Mouse (Mus musculus): ENCODE data around the gene Tpx2. TPM values are rescaled to one million over a fixed set of nuclear protein-coding genes. Genes with fewer than 3 reads are reported as not detected.
A peak's percentile ranks its signal among the peaks of the same experiment; 100 is the strongest.

Gene Tpx2
- polyA plus RNA-seq, 1 experiment from 2014 or later = 57.7 TPM

DNA sequence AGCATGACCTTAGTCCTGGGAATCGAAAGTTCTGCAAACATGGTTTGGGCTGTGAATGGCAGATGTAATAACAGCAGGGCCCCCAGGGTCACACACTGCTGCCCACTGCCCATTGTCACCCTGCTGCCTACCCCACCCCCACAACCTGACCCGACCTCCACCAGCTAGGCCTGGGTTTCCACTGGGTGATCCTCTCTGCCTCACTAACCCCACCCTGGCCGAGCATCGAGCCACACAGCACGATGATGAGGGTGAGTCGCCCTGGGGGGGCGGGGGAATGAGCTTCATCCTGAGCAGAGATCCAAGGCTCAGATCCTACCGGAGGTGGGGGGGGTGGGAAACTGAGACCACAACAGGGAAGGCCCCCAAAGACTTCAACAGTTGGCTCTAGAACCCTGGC lies 76.4 kb downstream of the Tpx2 start:
- 45% methylated on average over 8 of the region's 8 CpGs for WGBS (ENCODE audit: insufficient replicate concordance)
- H3K4me2 ChIP-seq (ENCODE audit: low read depth, low read length) = no peak overlapping the region

DNA sequence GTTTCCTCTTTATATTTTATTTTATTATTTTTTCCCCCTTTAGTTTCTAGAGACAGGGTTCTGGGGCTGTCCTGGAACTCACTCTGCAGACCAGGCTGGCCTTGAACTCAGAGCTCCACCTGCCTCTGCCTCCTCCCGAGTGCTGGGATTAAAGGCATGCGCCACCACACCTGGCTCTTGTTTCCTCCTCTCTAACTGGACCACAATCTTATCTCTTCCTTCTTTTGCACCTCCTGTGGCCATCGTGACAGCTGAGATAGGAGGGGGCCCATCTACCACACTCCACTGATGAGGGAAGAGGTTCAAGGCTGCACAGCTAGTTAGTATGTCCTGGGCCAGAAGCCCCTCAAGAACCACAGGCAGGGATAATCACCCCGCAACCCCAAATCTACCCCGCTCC lies 76.8 kb downstream of the Tpx2 start:
- Histone ChIP-seq H3K27ac (ENCODE audit: low read length) (no peak overlapping the region), H3K9ac (ENCODE audit: low read depth, low read length) (no peak overlapping the region), H3K4me1 (ENCODE audit: control insufficient read depth, low read depth, low read length) (no peaks in the 10 kb centered on the region), H3K36me3 (ENCODE audit: control insufficient read depth, insufficient read depth) (no peaks in the 10 kb centered on the region), H3K4me3 (ENCODE audit: low read depth, low read length) (no peak overlapping the region), H3K9me3 (replicated peaks; ENCODE audit: control insufficient read depth, low read length) (no peaks in the 10 kb centered on the region), H3K4me2 (ENCODE audit: low read depth, low read length) (no peak overlapping the region), H3K27me3 (ENCODE audit: control insufficient read depth, insufficient read depth, low read depth, low read length) (no peaks in the 10 kb centered on the region)
- WGBS (ENCODE audit: insufficient replicate concordance) = 38% methylated on average over 5 of the region's 5 CpGs
- ATAC-seq (ENCODE audit: low read depth) = no peak

More for the DNA sequence above, 76.4 kb downstream of the Tpx2 start:
- no peak overlapping the region for H3K9ac ChIP-seq (ENCODE audit: low read depth, low read length)
- no peaks in the 10 kb centered on the region for H3K27me3 ChIP-seq (ENCODE audit: control insufficient read depth, insufficient read depth, low read depth, low read length)
- H3K4me3 ChIP-seq (ENCODE audit: low read depth, low read length) = no peak overlapping the region
- no peaks in the 10 kb centered on the region for H3K4me1 ChIP-seq (ENCODE audit: control insufficient read depth, low read depth, low read length)
- no peak for ATAC-seq (ENCODE audit: low read depth)
- H3K27ac ChIP-seq (ENCODE audit: low read length) = no peak overlapping the region
- no peaks in the 10 kb centered on the region for H3K9me3 ChIP-seq (replicated peaks; ENCODE audit: control insufficient read depth, low read length)
- H3K36me3 ChIP-seq (ENCODE audit: control insufficient read depth, insufficient read depth) = no peaks in the 10 kb centered on the region

DNA sequence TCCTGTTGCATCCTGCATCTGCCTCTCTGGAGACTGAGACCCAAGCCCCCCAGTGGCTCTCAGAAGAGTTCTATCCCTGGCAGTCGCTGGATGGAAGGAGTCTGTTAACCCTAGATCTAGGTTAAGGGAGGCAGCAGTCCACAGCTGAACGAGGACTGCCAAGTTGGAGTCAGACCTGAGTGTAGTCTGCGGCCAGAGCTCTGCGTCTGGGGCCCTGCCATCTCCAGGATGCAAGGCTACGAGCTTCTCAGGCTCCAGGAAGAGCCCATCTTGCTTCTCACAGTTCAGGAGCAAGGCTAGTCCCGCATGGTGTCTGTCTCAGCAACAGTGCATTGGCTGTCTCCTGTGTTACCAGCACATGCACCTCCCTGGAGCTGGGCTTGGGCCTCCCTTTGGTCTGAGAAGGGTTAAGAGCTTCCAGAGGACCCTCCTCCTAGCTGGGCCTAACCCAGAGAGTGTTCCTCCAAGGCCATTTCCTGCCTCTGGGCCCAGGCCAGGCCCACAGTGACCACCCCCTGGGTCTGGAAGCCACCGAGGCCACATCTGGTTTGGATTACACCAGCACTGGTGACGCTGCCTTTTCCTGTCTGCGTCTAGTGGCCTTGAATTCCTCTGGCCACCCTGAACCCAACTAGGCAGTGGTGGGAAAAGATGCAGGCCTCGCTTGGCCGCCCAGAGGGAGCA lies 77.6 kb downstream of the Tpx2 start:
- H3K27ac ChIP-seq (ENCODE audit: low read length) = no peak overlapping the region
- H3K9ac ChIP-seq (ENCODE audit: low read depth, low read length) = no peak overlapping the region
- no peaks in the 10 kb centered on the region for H3K4me1 ChIP-seq (ENCODE audit: control insufficient read depth, low read depth, low read length)
- 43% methylated on average over 11 of the region's 11 CpGs for WGBS (ENCODE audit: insufficient replicate concordance)
- no peak overlapping the region for H3K4me3 ChIP-seq (ENCODE audit: low read depth, low read length)
- ATAC-seq (ENCODE audit: low read depth) = peak; percentile 60
- H3K4me2 ChIP-seq (ENCODE audit: low read depth, low read length) = no peak overlapping the region
- no peaks in the 10 kb centered on the region for H3K9me3 ChIP-seq (replicated peaks; ENCODE audit: control insufficient read depth, low read length)
- H3K27me3 ChIP-seq (ENCODE audit: control insufficient read depth, insufficient read depth, low read depth, low read length) = no peaks in the 10 kb centered on the region
- H3K36me3 ChIP-seq (ENCODE audit: control insufficient read depth, insufficient read depth) = no peaks in the 10 kb centered on the region

DNA sequence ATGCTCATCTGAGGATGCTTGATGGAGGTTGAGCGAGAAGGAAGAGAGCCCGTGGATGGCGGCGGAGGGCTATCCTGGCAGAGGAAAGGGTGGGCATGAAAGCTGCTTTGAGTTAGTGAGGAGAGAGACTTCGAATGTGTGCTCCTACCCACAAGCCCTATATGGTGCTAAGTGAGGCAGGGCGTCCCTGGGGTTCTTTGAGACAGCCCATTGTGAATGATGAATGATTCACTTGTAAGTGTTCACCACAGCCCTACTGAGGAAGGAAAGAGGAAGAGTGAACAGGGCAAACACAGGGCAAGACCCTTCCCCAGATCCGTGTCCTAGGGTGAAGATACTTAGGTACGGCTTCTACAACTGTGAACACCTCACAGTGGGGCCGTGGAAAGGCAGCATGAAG lies 79.1 kb downstream of the Tpx2 start:
- H3K27ac ChIP-seq (ENCODE audit: low read length) = no peak overlapping the region
- H3K36me3 ChIP-seq (ENCODE audit: control insufficient read depth, insufficient read depth) = no peaks in the 10 kb centered on the region
- no peaks in the 10 kb centered on the region for H3K4me1 ChIP-seq (ENCODE audit: control insufficient read depth, low read depth, low read length)
- 38% methylated on average over 9 of the region's 9 CpGs for WGBS (ENCODE audit: insufficient replicate concordance)
- no peak overlapping the region for H3K4me3 ChIP-seq (ENCODE audit: low read depth, low read length)
- no peaks in the 10 kb centered on the region for H3K27me3 ChIP-seq (ENCODE audit: control insufficient read depth, insufficient read depth, low read depth, low read length)
- H3K9me3 ChIP-seq (replicated peaks; ENCODE audit: control insufficient read depth, low read length) = no peaks in the 10 kb centered on the region
- no peak overlapping the region for H3K4me2 ChIP-seq (ENCODE audit: low read depth, low read length)
- H3K9ac ChIP-seq (ENCODE audit: low read depth, low read length) = no peak overlapping the region
- ATAC-seq (ENCODE audit: low read depth) = no peak

DNA sequence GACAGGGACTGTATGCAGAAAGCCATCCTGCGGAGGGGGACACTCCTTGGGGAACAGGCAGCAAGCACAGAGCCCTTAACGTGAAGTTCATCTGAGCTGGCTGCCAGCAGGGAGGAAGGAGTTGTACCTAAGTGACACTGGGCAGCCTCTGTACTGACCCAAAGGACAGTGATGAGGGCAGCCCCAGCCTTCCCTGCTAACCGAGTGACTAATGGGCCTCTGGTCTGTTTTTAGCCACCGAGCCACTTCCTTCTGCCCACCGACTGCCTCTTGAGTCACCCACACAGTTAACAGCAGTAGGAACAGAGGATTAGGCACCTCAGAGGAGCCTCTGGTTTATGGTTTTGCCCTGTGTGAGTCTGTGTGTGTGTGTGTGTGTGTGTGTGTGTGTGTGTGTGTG lies 79.6 kb downstream of the Tpx2 start:
- Histone ChIP-seq H3K9ac (ENCODE audit: low read depth, low read length) (no peak overlapping the region), H3K4me1 (ENCODE audit: control insufficient read depth, low read depth, low read length) (no peaks in the 10 kb centered on the region), H3K36me3 (ENCODE audit: control insufficient read depth, insufficient read depth) (no peaks in the 10 kb centered on the region), H3K9me3 (replicated peaks; ENCODE audit: control insufficient read depth, low read length) (no peaks in the 10 kb centered on the region), H3K4me3 (ENCODE audit: low read depth, low read length) (no peak overlapping the region), H3K4me2 (ENCODE audit: low read depth, low read length) (no peak overlapping the region), H3K27ac (ENCODE audit: low read length) (no peak overlapping the region), H3K27me3 (ENCODE audit: control insufficient read depth, insufficient read depth, low read depth, low read length) (no peaks in the 10 kb centered on the region)
- 12% methylated on average over 5 of the region's 5 CpGs for WGBS (ENCODE audit: insufficient replicate concordance)
- no peak for ATAC-seq (ENCODE audit: low read depth)

DNA sequence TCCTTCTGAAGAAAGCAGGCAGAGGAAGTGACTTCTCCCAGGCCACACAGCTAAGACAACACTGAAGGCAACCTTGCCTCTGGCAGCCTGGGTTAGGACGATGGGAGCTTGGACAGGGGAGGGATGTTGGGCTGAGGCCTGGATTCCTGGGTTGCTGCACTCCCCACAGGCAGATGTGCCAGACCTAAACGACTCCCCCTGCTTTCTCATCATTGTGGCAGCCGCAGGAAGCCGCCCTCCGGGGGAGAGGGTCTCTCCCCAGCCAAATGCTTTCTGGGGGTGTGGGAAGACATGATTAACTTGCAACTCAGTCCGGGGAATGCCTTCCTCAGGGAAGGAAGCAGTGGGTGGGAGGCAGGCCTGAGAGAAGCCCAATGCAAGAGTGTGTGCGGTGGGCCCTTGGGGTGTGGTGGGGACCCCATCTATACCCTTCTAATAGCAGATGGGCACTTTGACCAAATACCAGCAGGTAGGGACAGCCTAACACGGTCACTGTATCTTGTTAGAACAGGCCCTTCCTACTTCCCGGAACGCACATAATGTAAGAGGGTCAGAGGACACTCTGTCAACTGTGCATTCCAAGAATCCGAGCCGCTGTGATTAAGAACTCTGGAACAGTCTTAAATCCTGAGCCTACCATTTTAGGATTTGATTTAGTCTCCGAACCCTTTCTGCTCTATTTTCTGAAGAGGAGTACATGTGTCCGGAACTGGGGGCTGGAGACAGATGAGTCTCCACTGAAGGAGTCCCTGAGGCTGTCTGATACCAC lies 80.6 kb downstream of the Tpx2 start:
- no peaks in the 10 kb centered on the region for H3K36me3 ChIP-seq (ENCODE audit: control insufficient read depth, insufficient read depth)
- no peaks in the 10 kb centered on the region for H3K9me3 ChIP-seq (replicated peaks; ENCODE audit: control insufficient read depth, low read length)
- no peak overlapping the region for H3K4me2 ChIP-seq (ENCODE audit: low read depth, low read length)
- no peak overlapping the region for H3K27ac ChIP-seq (ENCODE audit: low read length)
- WGBS (ENCODE audit: insufficient replicate concordance) = 48% methylated on average over 14 of the region's 14 CpGs
- ATAC-seq (ENCODE audit: low read depth) = no peak
- no peak overlapping the region for H3K4me3 ChIP-seq (ENCODE audit: low read depth, low read length)
- H3K27me3 ChIP-seq (ENCODE audit: control insufficient read depth, insufficient read depth, low read depth, low read length) = no peaks in the 10 kb centered on the region
- no peaks in the 10 kb centered on the region for H3K4me1 ChIP-seq (ENCODE audit: control insufficient read depth, low read depth, low read length)
- H3K9ac ChIP-seq (ENCODE audit: low read depth, low read length) = no peak overlapping the region

DNA sequence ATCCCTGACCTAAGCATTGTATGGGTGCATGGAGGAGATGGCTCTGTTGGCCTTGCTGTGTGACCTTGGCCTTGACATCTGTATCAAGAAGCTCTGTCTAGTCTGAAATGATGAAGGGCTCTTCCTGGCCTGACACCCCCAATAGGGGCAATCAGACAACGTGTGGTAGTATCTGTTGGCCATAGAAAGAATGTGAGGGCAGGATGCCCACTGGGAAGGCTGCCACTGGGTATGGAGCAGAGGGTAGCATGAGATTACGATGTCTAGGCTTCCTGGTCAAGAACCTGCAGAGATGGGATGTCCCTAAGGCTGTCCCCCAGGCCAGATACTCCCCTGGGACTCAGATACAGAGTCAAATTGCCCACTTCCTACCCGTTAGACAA lies 81.2 kb downstream of the Tpx2 start:
- Histone ChIP-seq H3K4me3 (ENCODE audit: low read depth, low read length) (no peak overlapping the region), H3K9me3 (replicated peaks; ENCODE audit: control insufficient read depth, low read length) (no peaks in the 10 kb centered on the region), H3K36me3 (ENCODE audit: control insufficient read depth, insufficient read depth) (no peaks in the 10 kb centered on the region), H3K4me1 (ENCODE audit: control insufficient read depth, low read depth, low read length) (no peaks in the 10 kb centered on the region), H3K27ac (ENCODE audit: low read length) (no peak overlapping the region), H3K9ac (ENCODE audit: low read depth, low read length) (no peak overlapping the region), H3K4me2 (ENCODE audit: low read depth, low read length) (no peak overlapping the region), H3K27me3 (ENCODE audit: control insufficient read depth, insufficient read depth, low read depth, low read length) (no peaks in the 10 kb centered on the region)
- WGBS (ENCODE audit: insufficient replicate concordance) = 43% methylated on average over 3 of the region's 3 CpGs
- ATAC-seq (ENCODE audit: low read depth) = no peak

DNA sequence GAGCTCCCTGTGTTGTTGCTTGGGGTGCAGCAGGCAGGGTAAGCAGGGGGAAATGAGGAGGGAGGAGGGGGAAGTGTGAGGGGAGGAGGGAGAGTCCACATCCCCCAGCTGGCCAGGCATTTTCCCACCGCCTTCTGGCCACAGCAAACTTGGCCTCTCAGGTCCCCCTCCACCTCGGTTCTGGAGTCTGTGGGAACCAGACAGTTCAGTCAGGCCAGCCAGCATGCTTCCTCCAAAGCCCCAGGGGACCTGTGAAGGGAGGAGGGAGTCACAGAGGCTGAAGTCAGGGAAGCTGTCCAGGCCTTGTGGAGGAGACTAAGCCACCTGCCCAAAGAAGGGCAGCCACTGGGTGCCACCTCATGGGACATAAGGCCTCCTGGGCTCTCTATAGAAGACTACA lies 82.5 kb downstream of the Tpx2 start:
- Histone ChIP-seq H3K27me3 (ENCODE audit: control insufficient read depth, insufficient read depth, low read depth, low read length) (no peaks in the 10 kb centered on the region), H3K4me3 (ENCODE audit: low read depth, low read length) (no peak overlapping the region), H3K9ac (ENCODE audit: low read depth, low read length) (no peak overlapping the region), H3K9me3 (replicated peaks; ENCODE audit: control insufficient read depth, low read length) (no peaks in the 10 kb centered on the region), H3K27ac (ENCODE audit: low read length) (no peak overlapping the region), H3K36me3 (ENCODE audit: control insufficient read depth, insufficient read depth) (no peaks in the 10 kb centered on the region), H3K4me2 (ENCODE audit: low read depth, low read length) (no peak overlapping the region), H3K4me1 (ENCODE audit: control insufficient read depth, low read depth, low read length) (no peaks in the 10 kb centered on the region)
- no peak for ATAC-seq (ENCODE audit: low read depth)
- 25% methylated on average over 2 of the region's 2 CpGs for WGBS (ENCODE audit: insufficient replicate concordance)

DNA sequence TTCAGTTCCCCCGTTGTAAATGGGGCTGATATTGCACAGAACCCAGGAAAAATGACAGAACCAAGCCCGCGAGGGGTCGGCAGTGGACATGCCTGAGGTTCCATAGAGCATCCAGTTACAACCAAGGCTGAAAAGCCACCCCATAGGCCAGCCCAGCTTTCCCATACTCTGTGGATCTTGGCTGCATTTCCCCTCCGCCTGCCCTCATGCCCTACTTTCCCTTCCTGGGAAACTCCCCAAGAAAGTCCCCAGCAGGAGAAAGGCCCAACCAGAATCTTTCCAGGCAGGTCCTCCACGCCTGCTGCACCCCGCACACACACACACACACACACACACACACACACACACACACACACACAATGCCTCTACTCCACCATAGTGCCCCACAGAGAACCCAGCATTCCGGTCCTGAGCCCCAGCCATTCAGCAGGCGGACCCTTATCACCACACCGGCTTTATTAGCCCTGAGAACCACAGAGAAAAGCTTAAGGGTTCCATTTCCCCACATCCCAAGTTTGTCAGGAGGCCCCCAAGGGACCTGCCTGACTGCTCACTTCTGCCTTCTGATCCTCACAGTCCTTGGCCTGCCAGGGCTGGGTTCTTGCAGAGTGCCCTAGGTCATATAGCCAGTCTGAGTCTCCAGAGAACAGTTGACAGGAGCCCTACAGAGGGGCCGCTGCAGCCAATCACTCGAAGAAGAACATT lies 83.8 kb downstream of the Tpx2 start:
- no peaks in the 10 kb centered on the region for H3K27me3 ChIP-seq (ENCODE audit: control insufficient read depth, insufficient read depth, low read depth, low read length)
- no peaks in the 10 kb centered on the region for H3K4me1 ChIP-seq (ENCODE audit: control insufficient read depth, low read depth, low read length)
- H3K9ac ChIP-seq (ENCODE audit: low read depth, low read length) = no peak overlapping the region
- no peak overlapping the region for H3K27ac ChIP-seq (ENCODE audit: low read length)
- WGBS (ENCODE audit: insufficient replicate concordance) = 64% methylated on average over 12 of the region's 12 CpGs
- no peaks in the 10 kb centered on the region for H3K36me3 ChIP-seq (ENCODE audit: control insufficient read depth, insufficient read depth)
- ATAC-seq (ENCODE audit: low read depth) = no peak
- H3K4me2 ChIP-seq (ENCODE audit: low read depth, low read length) = no peak overlapping the region
- H3K9me3 ChIP-seq (replicated peaks; ENCODE audit: control insufficient read depth, low read length) = no peaks in the 10 kb centered on the region
- H3K4me3 ChIP-seq (ENCODE audit: low read depth, low read length) = no peak overlapping the region
